Mouse (Mus musculus) liver, embryonic 12.5 days (tissue): ENCODE data around the gene Gtf3c6. TPM values are rescaled to one million over a fixed set of nuclear protein-coding genes. Genes with fewer than 3 reads are reported as not detected.

ENCODE experiments used
- ATAC-seq: fragments of 200-750 bp; cut with Nextera tagmentation; 2 replicates; pipeline ENCODE4 v1.8.0; 2017; ENCODE audit warnings: moderate number of reproducible peaks, mild to moderate bottlenecking, moderate library complexity
- H3K27ac ChIP-seq: fragments of 300-500 bp; sonication (generic); 2 replicates; pipeline ENCODE4 v1.5.1; 2016; ENCODE audit warnings: mild to moderate bottlenecking
- H3K27me3 ChIP-seq: fragments of 300-500 bp; sonication (generic); replicated peaks from 2 replicates; pipeline ENCODE4 v1.6.1; 2016; ENCODE audit warnings: mild to moderate bottlenecking, moderate library complexity
- H3K36me3 ChIP-seq: fragments of 300-500 bp; sonication (generic); 2 replicates; pipeline ENCODE4 v1.6.1; 2016; ENCODE audit warnings: mild to moderate bottlenecking, moderate library complexity
- H3K4me1 ChIP-seq: fragments of 300-500 bp; sonication (generic); 2 replicates; pipeline ENCODE4 v1.6.1; 2016
- H3K4me2 ChIP-seq: fragments of 300-500 bp; sonication (generic); 2 replicates; pipeline ENCODE4 v1.6.1; 2016; ENCODE audit warnings: mild to moderate bottlenecking, moderate library complexity
- H3K4me3 ChIP-seq: fragments of 300-500 bp; sonication (generic); 2 replicates; pipeline ENCODE4 v1.5.1; 2016; ENCODE audit warnings: mild to moderate bottlenecking, moderate library complexity
- H3K9ac ChIP-seq: fragments of 300-500 bp; sonication (generic); 2 replicates; pipeline ENCODE4 v1.6.1; 2016; ENCODE audit warnings: mild to moderate bottlenecking, moderate library complexity
- H3K9me3 ChIP-seq: fragments of 300-500 bp; sonication (generic); replicated peaks from 2 replicates; pipeline ENCODE4 v1.6.1; 2016; ENCODE audit warnings: mild to moderate bottlenecking, moderate library complexity
- WGBS: fragments of 180-500 bp; shearing (Covaris S2); methylation state at CpG from one replicate; pipeline ENCODE4 v1.1.7; 2016; ENCODE audit not compliant: insufficient replicate concordance; 5-methylcytosine and 5-hydroxymethylcytosine counted together
- polyA plus RNA-seq: library from polyadenylated mRNA; unstranded; fragments of >200 nt; fragmentation: Nextera tagmentation; extraction: Ambion mirVana; gene quantifications from 2 replicates; pipeline ENCODE4 v1.2.1, GENCODE M21; 2016

Gene Gtf3c6
- polyA plus RNA-seq, 1 experiment from 2014 or later: 58.3 TPM

DNA sequence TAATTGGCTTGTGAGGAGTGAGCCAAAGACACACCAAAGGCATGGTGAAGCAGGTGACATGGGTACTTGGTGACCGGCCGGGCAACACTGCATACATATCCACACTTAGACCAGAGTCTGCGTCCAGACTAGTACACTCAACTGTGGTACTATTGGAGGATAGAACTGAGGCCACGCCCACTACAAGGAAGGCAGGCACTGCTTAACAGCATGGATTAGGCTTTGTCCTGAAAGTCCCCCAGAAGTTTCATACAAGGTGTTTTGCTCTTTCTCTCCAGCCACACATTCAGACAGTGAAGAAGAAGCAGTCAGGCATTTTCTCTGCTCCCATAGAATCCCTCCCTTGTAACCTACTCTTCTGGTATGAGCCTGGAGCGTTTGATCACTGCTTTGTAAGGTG is 1.2 kb downstream of the Gtf3c6 start:
- 3% methylated on average over 5 of the region's 5 CpGs for WGBS

DNA sequence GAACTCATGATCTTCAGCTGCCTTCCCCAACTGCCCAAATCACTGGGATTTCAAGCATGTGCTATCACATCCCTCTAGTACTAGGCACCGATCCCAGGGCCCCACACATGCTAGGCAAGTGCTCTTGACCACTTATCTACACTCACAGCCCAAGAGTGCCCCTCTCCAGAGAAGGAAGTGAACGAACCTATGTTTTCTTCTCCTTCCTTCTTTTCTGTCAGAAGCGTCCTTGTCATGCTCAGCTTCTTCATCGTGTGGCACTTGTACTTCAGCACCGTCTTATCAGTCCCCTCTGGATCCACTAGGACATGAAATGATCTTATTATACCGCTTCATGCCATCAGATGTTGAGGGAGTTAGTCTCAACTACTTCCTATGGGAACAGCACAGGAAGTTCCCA is 6.9 kb downstream of the Gtf3c6 start:
- Histone ChIP-seq H3K4me1 (peaks cover 20% of the 10 kb centered on the region), H3K27ac (no peak overlapping the region), H3K9me3 (no peaks in the 10 kb centered on the region), H3K4me3 (no peak overlapping the region), H3K27me3 (no peaks in the 10 kb centered on the region), H3K36me3 (peaks cover 76% of the 10 kb centered on the region), H3K4me2 (no peak overlapping the region), H3K9ac (no peak overlapping the region)
- ATAC-seq: no peak
- 23% methylated on average over 6 of the region's 6 CpGs for WGBS

More for the DNA sequence above, 1.2 kb downstream of the Gtf3c6 start:
- peak overlapping the region; percentile 94 for H3K27ac ChIP-seq
- peak; percentile 64 for ATAC-seq
- H3K4me1 ChIP-seq: peaks cover 31% of the 10 kb centered on the region
- H3K4me2 ChIP-seq: peak overlapping the region; percentile 88
- no peaks in the 10 kb centered on the region for H3K9me3 ChIP-seq
- H3K36me3 ChIP-seq: peaks cover 35% of the 10 kb centered on the region
- H3K9ac ChIP-seq: peak overlapping the region; percentile 85
- peak overlapping the region; percentile 86 for H3K4me3 ChIP-seq
- no peaks in the 10 kb centered on the region for H3K27me3 ChIP-seq

DNA sequence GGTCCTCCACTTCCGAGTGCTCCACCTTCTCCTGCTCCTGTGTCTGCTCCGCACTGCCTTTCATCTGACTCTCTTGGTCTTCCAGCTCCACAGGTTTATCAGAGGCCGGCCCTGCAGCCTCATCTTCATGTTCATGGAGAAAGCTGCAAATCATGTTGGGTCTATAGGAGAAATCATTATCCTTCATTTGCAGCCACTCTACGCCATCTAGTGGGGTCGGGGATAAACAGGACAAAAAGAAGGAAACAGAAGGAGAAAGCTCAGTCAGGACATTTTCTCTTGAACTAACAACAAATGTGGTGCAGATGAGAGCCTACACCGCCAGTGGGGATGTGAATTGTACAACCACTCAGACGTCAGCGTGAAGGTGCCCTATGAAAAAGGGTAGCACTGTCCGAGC is 8.3 kb downstream of the Gtf3c6 start:
- peaks cover 30% of the 10 kb centered on the region for H3K4me1 ChIP-seq
- no peak for ATAC-seq
- no peaks in the 10 kb centered on the region for H3K27me3 ChIP-seq
- peaks cover 72% of the 10 kb centered on the region for H3K36me3 ChIP-seq
- H3K4me2 ChIP-seq: no peak overlapping the region
- 84% methylated on average over 9 of the region's 9 CpGs for WGBS
- H3K27ac ChIP-seq: no peak overlapping the region
- no peak overlapping the region for H3K4me3 ChIP-seq
- H3K9me3 ChIP-seq: no peaks in the 10 kb centered on the region
- H3K9ac ChIP-seq: no peak overlapping the region

DNA sequence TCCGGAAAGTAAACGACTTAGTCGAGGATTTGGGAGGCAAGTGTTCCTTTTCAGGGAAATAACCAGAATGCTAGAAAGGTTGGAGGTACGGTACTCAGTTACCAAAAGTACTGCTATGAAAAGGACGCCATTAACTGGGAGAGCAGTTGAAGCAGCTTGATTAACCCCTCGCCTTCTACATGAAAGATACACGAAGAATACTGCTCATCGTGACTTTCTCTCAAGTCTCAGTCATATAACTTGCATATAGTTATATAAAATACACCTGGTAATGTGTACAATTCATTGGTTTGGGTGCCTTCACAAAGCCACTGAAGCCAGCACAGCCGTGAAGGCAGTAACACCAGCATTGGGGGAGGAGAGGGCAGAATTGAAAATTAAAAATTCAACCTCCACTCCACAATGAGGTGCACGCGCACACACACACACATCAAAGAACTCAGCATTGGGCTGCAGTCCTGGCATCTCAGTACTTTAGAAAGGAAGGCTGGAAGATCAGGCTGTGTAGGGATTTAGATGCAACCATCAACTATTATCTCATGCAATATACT is 10.7 kb downstream of the Gtf3c6 start:
- Histone ChIP-seq H3K36me3 (peaks cover 74% of the 10 kb centered on the region), H3K9me3 (no peaks in the 10 kb centered on the region), H3K4me2 (peak overlapping the region; percentile 80), H3K27ac (peak overlapping the region; percentile 81), H3K4me3 (peak overlapping the region; percentile 87), H3K27me3 (no peaks in the 10 kb centered on the region), H3K9ac (peak overlapping the region; percentile 80), H3K4me1 (peaks cover 35% of the 10 kb centered on the region)
- 30% methylated on average over 11 of the region's 11 CpGs for WGBS
- 0 out of 2 replicates have a peak, but pooled peaks have one; percentile 10 for ATAC-seq

DNA sequence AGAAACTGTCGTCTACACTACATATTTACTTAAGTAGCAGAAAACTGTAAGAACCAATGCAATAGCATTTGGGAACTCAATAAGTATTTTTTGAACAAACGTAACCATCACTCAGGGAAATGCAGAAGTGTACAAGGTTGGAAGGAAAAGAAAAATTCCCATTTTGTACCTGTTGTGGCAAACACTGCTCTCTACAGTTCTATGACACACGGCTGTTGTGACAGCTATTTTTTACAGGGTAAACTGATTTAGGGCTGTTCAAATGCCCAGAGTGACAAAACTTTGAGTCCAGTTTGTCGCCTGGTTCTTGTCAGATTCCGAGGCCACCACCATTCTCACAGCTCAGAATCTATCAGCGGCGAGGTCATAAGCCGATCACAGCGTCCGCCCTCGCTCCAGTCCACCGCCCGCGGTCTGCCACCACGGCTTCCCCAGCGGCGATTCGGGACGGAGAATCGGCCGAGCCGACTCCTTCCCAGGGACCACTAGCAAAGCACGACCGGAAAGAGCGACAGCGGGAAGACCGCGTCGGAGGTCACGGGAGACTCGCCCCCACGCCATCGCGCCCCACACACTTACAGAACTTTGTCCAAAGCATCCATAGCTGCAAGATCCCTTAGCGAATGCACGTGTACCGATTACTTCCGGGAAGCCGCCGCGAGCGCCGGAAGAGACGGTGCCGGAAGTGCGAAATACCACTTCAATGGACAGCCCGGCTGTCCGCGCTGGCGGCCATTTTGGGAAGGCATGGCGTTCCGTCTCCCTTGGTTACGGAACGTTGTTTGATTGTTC is 11.3 kb downstream of the Gtf3c6 start, which contains the start of gene Rpf2:
Gene Rpf2 (minus strand): TSS at position 663 of the 792 bp plus-strand sequence.
- under 1% methylated on average over 54 of the region's 54 CpGs for WGBS
- Histone ChIP-seq H3K4me1 (peaks cover 34% of the 10 kb centered on the region), H3K36me3 (peaks cover 74% of the 10 kb centered on the region), H3K4me2 (peak within 1 kb of the TSS; percentile 80), H3K4me3 (peak within 1 kb of the TSS; percentile 87), H3K27me3 (no peaks in the 10 kb centered on the region), H3K9ac (peak within 1 kb of the TSS; percentile 80), H3K27ac (peak within 1 kb of the TSS; percentile 81), H3K9me3 (no peaks in the 10 kb centered on the region)
- ATAC-seq: peak; percentile 88

DNA sequence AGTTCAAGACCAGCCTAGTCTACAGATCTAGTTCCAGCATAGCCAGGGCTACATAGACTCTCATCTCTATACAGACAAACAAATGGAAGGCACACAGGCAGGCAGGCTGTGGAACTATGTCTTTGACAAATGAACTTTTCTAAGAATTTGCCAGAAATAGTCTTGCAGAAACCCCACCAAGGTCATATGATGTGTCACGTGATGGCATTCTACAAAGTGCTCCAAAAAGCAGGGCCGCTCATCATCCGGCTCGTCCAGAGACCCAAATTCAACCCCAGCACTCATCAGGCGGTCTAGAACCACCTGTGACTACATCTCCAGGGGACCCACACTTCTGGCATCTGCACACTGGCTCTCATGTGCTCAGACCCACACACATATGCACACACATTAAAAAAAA is 20.1 kb downstream of the Gtf3c6 start:
- 83% methylated on average over 5 of the region's 5 CpGs for WGBS

DNA sequence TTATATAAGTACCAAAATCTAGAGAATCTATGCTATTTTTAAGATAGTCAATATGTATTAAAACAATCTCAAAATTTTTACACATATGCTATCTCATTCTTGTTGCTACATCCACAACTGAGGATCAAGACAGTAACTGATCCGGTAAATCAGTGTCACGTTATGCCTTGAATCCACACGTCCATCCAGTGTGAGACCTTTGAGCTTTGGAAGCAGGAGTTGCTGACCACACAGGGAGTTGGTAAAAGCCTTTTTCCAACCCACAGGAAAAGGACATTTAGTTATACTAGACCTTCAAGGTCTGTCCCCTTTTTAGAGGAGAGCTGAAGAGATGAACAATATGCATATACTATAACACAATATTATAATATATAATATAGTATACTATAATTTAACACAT is 24.7 kb downstream of the Gtf3c6 start:
- Histone ChIP-seq H3K9me3 (no peaks in the 10 kb centered on the region), H3K27ac (no peak overlapping the region), H3K4me1 (peaks cover 4% of the 10 kb centered on the region; the same call in 1 of the 2 replicates), H3K36me3 (peaks cover 91% of the 10 kb centered on the region), H3K9ac (no peak overlapping the region), H3K4me2 (no peak overlapping the region), H3K27me3 (no peaks in the 10 kb centered on the region), H3K4me3 (no peak overlapping the region)
- ATAC-seq: no peak
- 85% methylated on average over 3 of the region's 3 CpGs for WGBS

More for the DNA sequence above, 20.1 kb downstream of the Gtf3c6 start:
- Histone ChIP-seq H3K4me1 (no peaks in the 10 kb centered on the region), H3K9me3 (no peaks in the 10 kb centered on the region), H3K36me3 (peaks cover 96% of the 10 kb centered on the region), H3K4me3 (no peak overlapping the region), H3K9ac (no peak overlapping the region), H3K4me2 (no peak overlapping the region), H3K27me3 (no peaks in the 10 kb centered on the region), H3K27ac (no peak overlapping the region)
- ATAC-seq: no peak

DNA sequence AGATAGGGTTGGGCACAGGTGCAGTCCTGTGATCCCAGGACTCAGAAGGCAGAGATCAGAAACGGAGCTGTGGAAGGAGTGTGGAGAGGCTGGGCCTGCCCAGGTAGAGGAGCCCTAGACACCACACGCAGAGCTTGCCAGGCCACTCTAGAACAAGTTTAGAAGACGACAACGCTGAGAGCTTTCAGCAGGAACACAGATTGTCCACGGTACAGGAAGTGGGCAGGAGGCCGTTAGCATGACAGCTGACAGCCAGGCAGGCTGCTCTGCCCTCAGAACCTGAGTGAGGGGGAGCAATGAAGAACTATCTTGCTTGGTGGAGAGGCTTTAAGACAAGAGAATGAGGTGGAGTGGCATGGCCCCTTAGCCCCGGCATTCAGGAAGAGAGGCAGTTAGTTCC is 25.5 kb downstream of the Gtf3c6 start:
- Histone ChIP-seq H3K4me1 (peaks cover 4% of the 10 kb centered on the region; the same call in 1 of the 2 replicates), H3K27me3 (no peaks in the 10 kb centered on the region), H3K4me2 (no peak overlapping the region), H3K36me3 (peaks cover 91% of the 10 kb centered on the region), H3K27ac (no peak overlapping the region), H3K9me3 (no peaks in the 10 kb centered on the region), H3K9ac (no peak overlapping the region), H3K4me3 (no peak overlapping the region)
- ATAC-seq: no peak
- 40% methylated on average over 7 of the region's 7 CpGs for WGBS

DNA sequence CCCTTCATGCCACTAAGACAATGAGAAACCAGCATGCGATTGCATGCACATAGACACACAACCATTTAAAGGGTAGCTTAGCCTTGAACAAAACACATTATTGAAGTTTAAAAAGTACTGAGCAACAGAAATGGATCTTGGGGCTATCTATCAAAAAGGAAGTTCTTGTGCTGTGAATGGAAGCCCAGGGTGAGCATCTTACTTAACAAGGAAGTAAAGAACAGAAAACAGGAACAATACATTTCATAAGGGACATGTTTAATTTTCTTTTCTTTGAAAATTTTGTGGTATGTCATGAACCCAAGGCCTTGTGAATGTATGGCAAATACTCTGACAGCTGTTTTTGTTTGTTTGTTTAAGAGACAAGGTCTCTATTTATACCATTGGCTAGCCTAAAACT is 28.2 kb downstream of the Gtf3c6 start:
- Histone ChIP-seq H3K4me3 (no peak overlapping the region), H3K9me3 (no peaks in the 10 kb centered on the region), H3K9ac (no peak overlapping the region), H3K27ac (no peak overlapping the region), H3K27me3 (no peaks in the 10 kb centered on the region), H3K36me3 (peaks cover 91% of the 10 kb centered on the region), H3K4me1 (peaks cover 4% of the 10 kb centered on the region; the same call in 1 of the 2 replicates), H3K4me2 (no peak overlapping the region)
- 88% methylated on average over 1 of the region's 1 CpGs for WGBS
- ATAC-seq: no peak

DNA sequence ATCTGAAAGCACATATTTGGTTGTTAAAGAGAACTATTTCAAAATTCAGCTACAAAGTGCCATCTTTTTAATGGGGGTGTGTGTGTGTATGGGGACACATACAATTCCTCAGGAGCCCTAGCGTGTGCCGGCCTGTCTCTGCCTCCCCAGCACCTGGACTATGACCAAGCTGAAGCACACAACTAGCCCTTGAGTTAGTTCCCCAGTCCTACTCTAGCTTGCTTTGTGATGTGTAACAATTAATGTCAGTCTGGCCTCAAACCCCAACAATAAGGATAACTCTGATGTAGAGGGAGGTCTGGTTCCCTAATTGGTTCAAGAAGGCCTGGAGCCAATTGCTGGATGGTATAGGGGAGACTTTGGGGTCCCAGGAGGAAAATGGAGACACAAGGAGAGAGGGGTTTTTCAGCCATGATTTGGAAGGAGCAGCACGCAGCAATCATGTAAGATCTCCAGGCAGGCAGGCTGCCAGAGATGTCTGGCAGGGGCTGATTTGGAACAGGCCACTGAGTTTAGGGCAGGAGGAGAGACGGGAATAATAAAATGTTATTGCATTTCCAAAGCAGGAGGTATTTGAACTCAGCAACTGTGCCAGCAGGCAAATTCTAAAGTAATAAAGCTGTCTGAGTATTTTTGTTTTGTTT is 30.1 kb downstream of the Gtf3c6 start:
- Histone ChIP-seq H3K27ac (no peak overlapping the region), H3K9me3 (no peaks in the 10 kb centered on the region), H3K4me1 (peaks cover 4% of the 10 kb centered on the region; the same call in 1 of the 2 replicates), H3K4me2 (no peak overlapping the region), H3K9ac (no peak overlapping the region), H3K4me3 (no peak overlapping the region), H3K27me3 (no peaks in the 10 kb centered on the region), H3K36me3 (peaks cover 93% of the 10 kb centered on the region)
- ATAC-seq: no peak
- WGBS: 79% methylated on average over 4 of the region's 4 CpGs

DNA sequence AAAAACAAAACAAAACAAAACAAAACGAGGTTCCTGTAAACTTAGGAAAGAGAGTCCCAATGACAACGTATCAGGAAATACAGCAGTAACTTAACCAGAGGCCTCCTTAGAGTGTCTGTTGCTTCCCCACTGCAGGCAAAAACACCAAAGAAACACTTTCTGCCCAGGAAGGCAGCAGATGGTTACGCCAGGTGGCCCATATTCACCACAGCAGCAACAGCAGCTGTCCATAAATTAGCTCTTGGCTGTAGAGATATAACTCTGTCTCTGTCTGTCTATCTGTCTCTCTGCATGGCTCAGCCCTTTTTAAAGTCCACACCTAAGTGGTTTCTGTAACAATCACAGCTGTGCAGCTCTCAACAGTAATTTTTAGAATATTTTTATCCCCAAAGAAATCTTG is 39.0 kb downstream of the Gtf3c6 start:
- H3K4me1 ChIP-seq: no peaks in the 10 kb centered on the region
- H3K9me3 ChIP-seq: peaks cover 16% of the 10 kb centered on the region; the same call in 1 of the 2 replicates
- no peak overlapping the region for H3K4me2 ChIP-seq
- ATAC-seq: no peak
- no peaks in the 10 kb centered on the region for H3K27me3 ChIP-seq
- H3K4me3 ChIP-seq: no peak overlapping the region
- H3K27ac ChIP-seq: no peak overlapping the region
- no peak overlapping the region for H3K9ac ChIP-seq
- 57% methylated on average over 3 of the region's 3 CpGs for WGBS
- peaks cover 33% of the 10 kb centered on the region for H3K36me3 ChIP-seq
